Mouse (Mus musculus) G1E-ER4 (cell line): ENCODE data around the gene Foxa3. TPM values are rescaled to one million over a fixed set of nuclear protein-coding genes. Genes with fewer than 3 reads are reported as not detected.

Experiments used
- GATA1 ChIP-seq: IDR thresholded peaks from one replicate; pipeline ENCODE4 v1.8.0; 2012; ENCODE audit warnings: low read length, inconsistent platforms
- polyA plus RNA-seq: library from polyadenylated mRNA; stranded (reverse); fragments of >175 nt; gene quantifications from 2 replicates; pipeline ENCODE4 v1.2.3, GENCODE M21; 2012

The Foxa3 gene
- polyA plus RNA-seq, 1 experiment: not detected

DNA sequence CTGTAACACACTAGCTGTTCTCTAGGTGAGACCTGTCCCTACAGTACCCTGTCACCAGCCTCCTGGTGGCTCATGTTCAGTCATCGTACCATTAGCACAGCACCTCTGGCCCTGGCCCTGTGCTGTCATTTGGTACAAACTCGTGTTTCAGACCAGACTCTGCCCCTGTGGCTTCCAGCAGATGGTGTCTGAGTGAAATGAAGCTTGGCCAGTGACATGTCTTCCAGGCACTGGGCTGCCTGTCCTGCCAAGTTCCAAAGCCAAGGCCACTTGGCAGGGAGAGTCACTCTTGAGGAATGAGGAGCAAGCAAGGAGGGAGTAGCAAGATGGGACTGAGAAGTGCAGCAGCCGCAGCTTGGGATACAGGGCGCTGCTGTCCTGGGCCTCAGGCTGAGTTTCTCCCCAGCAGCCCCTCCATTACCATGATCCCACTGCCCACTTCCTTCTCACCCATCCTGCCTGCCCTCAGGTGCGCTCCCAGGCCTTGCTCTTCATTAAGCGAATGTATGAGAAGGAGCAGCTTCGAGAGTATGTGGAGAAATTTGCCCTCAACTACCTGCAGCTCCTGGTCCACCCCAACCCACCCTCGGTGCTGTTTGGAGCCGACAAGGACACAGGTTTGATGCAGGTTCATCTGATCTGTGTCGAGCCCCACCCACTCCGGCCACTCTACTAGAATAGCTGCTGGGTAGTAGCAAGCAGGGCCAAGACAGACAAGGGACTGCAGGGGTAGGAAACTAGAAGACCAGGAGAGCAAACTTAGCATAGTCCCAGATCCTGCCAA is 23.1 kb upstream of the Foxa3 start:
- TF ChIP-seq GATA1: no peak

DNA sequence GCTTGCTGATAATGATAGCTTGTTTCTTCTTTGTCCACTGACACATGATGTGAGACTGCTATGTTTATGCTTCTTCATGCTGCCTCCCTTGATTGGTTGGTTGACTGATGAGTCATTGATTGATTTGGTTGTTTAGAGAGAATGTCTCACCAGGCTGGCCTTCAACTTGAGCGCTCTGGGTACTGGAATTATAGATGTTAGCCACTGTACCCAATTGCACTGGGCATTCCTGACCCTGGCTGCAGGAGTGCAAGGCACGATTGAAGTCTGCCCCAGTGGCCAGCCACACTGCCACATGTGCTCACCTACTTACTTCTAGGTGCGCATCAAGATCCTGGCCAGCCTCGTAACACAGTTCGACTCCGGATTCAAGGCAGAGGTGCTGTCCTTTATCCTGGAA is 21.3 kb upstream of the Foxa3 start:
- TF ChIP-seq GATA1: no peak

- TF ChIP-seq GATA1: no peak
Observed at GRCm38 (mm10) chr7:19031641-19032040, 8.3 kb upstream of the Foxa3 start.

DNA sequence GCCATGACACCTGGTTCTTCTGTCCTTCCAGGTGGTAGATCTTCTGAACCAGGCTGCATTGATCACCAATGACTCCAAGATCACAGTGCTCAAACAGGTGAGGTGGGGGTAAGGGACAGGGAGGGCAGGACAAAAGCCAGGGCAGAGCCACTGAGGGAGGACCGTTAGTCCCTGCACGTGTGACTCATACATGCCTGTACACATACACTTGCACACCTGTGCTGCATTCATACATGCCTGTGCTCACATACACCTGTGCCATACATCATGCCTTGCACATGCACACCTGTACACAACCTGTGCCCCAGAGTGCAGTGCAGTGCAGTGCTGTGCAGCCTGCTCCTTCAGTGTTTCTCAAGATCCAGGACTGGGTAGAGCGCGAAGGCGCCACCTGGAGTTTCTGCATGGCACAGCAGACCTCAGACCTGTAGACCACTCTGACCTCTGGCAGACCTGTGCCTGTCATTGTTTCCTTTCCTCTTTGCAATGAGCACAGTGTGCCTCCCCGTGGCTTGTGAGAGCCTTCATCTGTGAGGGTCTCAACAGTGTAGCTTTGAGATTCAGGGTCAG is 5.8 kb upstream of the Foxa3 start:
- no peak for TF ChIP-seq GATA1

DNA sequence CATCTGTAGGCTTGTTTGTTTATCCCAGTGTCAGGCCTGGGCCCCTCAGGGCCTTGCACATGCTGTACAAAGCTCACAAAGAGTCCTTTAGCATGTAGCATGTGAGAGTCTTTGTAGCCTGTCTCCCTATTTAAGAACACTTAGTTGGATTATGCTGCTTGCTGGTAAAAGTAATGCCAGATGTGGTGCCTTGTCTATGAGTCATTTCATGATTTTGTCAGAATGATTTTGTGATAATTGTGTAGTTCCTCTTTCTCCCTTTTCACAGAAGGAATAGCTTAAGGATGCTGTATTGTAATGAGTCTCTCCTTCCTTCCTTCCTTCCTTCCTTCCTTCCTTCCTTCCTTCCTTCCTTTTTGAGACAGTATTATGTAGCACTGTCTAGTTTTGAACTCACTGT is 4.7 kb upstream of the Foxa3 start:
- no peak for TF ChIP-seq GATA1

- TF ChIP-seq GATA1: no peak
Observed at GRCm38 (mm10) chr7:19024581-19025255, 1.4 kb upstream of the Foxa3 start.

- TF ChIP-seq GATA1: no peak
Observed at GRCm38 (mm10) chr7:19024096-19024506, 763 bp upstream of the Foxa3 start, which contains the start of gene Sympk. Gene Sympk, plus strand, starts transcription at chr7:19024377.

DNA sequence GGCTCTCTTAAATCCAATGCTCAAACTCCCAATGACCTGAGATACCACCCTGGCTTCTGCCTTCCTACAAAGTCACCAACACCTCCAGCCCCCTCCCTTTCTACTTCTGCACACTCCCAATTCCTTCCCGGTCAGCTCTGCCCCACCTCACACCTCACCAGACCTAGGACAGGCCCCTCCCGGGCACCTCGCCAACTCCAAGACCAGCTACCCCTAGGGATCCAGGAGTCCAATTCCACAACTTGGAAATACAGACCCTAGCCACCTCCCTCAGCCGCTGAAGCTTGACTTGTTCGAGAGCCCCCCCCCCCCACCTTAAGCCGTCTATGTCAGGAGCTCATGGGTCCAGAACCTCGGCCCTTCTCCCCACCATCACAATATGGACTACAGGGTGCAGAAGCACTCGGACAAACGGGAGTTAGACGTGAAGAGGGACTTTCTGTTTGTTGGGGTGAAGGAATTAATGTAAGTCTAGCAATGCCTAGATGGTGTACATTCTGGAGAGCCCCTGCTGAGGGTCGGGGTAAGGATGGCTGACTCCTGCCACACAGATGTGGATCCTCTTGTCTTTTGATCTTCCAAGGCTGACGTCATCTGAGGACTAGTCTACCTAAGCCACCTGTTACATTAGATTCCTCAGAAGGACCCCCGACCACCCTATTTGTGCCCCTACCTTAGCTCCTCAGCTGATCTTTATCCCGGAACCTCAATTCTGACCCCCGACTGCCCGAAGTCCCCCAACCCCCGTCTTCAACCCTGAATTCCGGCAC is 964 bp downstream of the Foxa3 start:
- TF ChIP-seq GATA1: no peak

DNA sequence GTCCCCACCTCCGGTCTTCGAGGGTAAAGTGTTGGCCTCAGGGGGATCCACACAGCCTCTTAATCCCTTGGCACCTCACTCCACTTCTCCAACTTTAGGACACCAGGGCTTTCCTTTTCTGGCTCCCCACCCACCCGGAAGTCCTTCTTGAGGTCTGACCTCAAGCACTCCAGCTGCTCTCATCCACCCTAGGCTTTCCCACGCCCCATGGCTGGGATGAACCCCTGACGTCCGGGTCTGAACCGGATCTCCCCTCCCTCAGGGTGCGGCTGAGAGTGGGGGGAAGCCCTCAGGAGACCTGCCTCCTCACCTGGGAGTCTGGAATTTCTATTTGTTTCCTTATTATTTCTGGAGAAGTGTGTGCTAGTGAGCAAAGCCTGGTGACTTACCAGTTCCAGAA is 2.3 kb downstream of the Foxa3 start:
- no peak for TF ChIP-seq GATA1

GRCm38 (mm10) chr7:19017909-19018308 is 5.4 kb downstream of the Foxa3 start:
- TF ChIP-seq GATA1: no peak

GRCm38 (mm10) chr7:19016042-19016441 is 7.3 kb downstream of the Foxa3 start:
- no peak for TF ChIP-seq GATA1

GRCm38 (mm10) chr7:19014452-19014851 is 8.9 kb downstream of the Foxa3 start:
- no peak for TF ChIP-seq GATA1

DNA sequence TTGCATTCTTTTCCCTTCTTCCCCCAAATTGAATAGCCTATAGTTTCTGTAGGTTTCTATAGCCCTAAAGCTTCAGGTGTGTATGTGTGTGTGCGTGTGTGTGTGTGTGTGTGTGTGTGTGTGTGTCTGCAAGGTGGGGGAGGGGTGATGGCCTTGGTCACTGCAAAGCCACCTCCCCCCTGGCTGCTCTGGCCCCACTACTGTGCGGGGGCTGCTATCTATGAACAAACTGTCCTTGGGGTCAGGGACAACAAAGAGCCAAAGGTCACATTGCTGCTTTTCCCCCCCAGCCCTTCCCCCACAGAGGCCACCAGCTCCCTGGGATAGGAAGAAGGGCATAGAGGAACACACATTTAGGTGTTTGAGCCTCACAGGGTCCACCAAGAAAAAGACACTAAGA is 10.5 kb downstream of the Foxa3 start:
- TF ChIP-seq GATA1: no peak

GRCm38 (mm10) chr7:19012025-19012621 is 11.2 kb downstream of the Foxa3 start:
- no peak for TF ChIP-seq GATA1

GRCm38 (mm10) chr7:19010581-19010980 is 12.8 kb downstream of the Foxa3 start:
- TF ChIP-seq GATA1: no peak
